Mouse (Mus musculus): ENCODE results near the gene Slc17a5. TPM values are rescaled to one million over a fixed set of nuclear protein-coding genes. Genes with fewer than 3 reads are reported as not detected.

The Slc17a5 gene
- 10.0 and 10.4 TPM in 2 replicates for polyA plus RNA-seq (2016; fragmentation: Nextera tagmentation; extraction: Ambion mirVana)

- peak; percentile 98 for DNase-seq (ENCODE audit: low spot score)
- peaks cover 13% of the 10 kb centered on the region for H3K4me1 ChIP-seq (replicated peaks)
- peaks cover 12% of the 10 kb centered on the region; the same call in 1 of the 2 replicates for H3K36me3 ChIP-seq
- peak within 1 kb of the TSS; percentile 91 for H3K27ac ChIP-seq
- no peaks in the 10 kb centered on the region for H3K9me3 ChIP-seq
- under 1% methylated on average over 27 of the region's 27 CpGs for WGBS
- no peaks in the 10 kb centered on the region; the same call in 1 of the 2 replicates for H3K27me3 ChIP-seq (ENCODE audit: insufficient read depth, poor library complexity, severe bottlenecking)
- peak within 1 kb of the TSS; percentile 82 for H3K4me3 ChIP-seq
These were observed at the start of gene Slc17a5 for GRCm38 (mm10) chr9:78587914-78588313. Gene Slc17a5 (minus strand): TSS chr9:78588041.

DNA sequence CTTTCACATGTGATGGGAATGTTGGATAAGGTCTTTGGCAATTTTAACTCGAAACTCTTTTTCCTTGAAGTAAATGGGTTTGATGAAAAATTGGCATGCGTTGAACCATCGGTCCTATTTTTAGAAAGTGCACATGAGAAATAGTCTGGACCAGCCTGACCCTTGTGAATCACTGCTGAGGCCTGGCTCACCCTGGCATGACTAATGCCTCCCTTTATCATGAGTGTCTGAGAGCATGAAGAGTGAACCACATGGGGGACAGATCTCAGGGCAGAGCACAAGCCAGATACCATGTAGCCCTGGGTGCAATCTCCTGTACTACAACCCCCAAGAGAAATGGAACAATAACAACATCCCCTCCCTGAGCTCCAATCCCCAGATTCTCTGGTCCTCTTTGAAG, 46.1 kb upstream of the Slc17a5 start:
- WGBS: 98% methylated on average over 3 of the region's 3 CpGs
- H3K27me3 ChIP-seq (ENCODE audit: insufficient read depth, poor library complexity, severe bottlenecking): no peaks in the 10 kb centered on the region
- H3K27ac ChIP-seq: no peak overlapping the region
- no peak overlapping the region for H3K4me3 ChIP-seq
- H3K9me3 ChIP-seq: no peaks in the 10 kb centered on the region
- 0 out of 2 replicates have a peak, but pooled peaks cover 1% of the 10 kb centered on the region for H3K4me1 ChIP-seq (replicated peaks)
- no peaks in the 10 kb centered on the region for H3K36me3 ChIP-seq
- no peak for DNase-seq (ENCODE audit: low spot score)

DNA sequence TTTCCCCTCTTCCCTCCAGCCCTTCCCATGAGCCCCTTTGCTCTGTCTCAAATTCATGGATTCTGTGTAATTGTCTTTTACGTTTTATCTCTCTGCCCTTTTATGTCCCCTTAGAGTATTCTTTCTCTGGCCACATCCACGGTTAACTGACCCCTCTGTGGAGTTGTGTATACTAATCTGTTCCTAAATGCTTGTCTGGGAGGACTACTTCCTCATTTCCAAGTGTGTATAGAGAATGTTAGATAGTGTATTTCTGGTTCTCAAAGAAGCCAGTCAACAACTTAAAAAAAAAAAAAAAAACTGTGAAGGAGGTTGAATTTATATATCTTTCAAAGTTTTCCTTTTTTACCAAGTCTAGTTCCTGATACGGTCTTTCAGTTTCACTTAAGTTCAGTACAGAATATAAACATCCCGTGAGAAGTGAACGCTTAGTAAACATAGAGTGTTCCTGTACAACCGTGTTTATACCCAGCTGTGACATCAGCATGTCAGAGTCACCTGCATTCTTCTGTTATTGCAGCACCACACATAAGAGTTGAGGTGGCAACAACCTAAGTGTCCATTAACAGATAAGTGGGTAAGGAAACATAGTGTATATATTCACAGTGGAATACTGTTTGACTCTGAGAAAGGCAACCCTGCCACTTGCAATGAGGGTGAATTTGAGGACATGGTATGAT, 44.1 kb upstream of the Slc17a5 start:
- DNase-seq (ENCODE audit: low spot score): no peak
- Histone ChIP-seq H3K36me3 (no peaks in the 10 kb centered on the region), H3K4me3 (no peak overlapping the region), H3K27ac (no peak overlapping the region), H3K27me3 (ENCODE audit: insufficient read depth, poor library complexity, severe bottlenecking) (no peaks in the 10 kb centered on the region), H3K9me3 (no peaks in the 10 kb centered on the region), H3K4me1 (replicated peaks) (no peaks in the 10 kb centered on the region)
- 89% methylated on average over 6 of the region's 6 CpGs for WGBS

- Histone ChIP-seq H3K4me3 (no peak overlapping the region), H3K27ac (no peak overlapping the region), H3K27me3 (ENCODE audit: insufficient read depth, poor library complexity, severe bottlenecking) (no peaks in the 10 kb centered on the region), H3K4me1 (replicated peaks) (no peaks in the 10 kb centered on the region), H3K9me3 (no peaks in the 10 kb centered on the region), H3K36me3 (no peaks in the 10 kb centered on the region)
- DNase-seq (ENCODE audit: low spot score): no peak
- WGBS: 59% methylated on average over 6 of the region's 6 CpGs
These were observed 42.1 kb upstream of the Slc17a5 start for GRCm38 (mm10) chr9:78629991-78630390.

GRCm38 (mm10) chr9:78623301-78623747, 35.5 kb upstream of the Slc17a5 start:
- Histone ChIP-seq H3K4me1 (replicated peaks) (no peaks in the 10 kb centered on the region), H3K9me3 (no peaks in the 10 kb centered on the region), H3K27ac (no peak overlapping the region), H3K4me3 (no peak overlapping the region), H3K27me3 (ENCODE audit: insufficient read depth, poor library complexity, severe bottlenecking) (no peaks in the 10 kb centered on the region), H3K36me3 (no peaks in the 10 kb centered on the region)
- 83% methylated on average over 10 of the region's 10 CpGs for WGBS
- DNase-seq (ENCODE audit: low spot score): no peak

DNA sequence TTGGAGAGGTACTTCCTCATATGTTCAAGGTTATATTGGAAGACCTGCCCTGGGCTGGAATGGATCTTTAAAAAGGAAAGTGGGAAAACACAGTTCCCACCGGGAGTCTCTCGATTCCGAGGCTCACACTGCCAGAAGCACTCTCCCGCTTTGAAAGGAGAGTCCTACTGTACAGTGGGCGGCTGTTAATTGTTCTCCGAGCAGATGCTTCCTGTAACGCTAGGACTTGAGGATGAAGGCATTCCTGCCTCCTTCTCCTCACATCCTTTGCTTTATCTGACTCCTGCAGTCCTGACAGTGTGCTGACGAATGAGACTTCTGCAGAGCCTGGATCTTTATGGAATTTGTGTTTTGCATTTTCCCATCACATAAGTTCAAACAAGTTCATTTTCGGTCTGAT, 31.4 kb upstream of the Slc17a5 start:
- H3K27me3 ChIP-seq (ENCODE audit: insufficient read depth, poor library complexity, severe bottlenecking): peaks cover 15% of the 10 kb centered on the region
- 89% methylated on average over 9 of the region's 9 CpGs for WGBS
- H3K4me1 ChIP-seq (replicated peaks): peaks cover 16% of the 10 kb centered on the region; the same call in 1 of the 2 replicates
- no peak for DNase-seq (ENCODE audit: low spot score)
- H3K4me3 ChIP-seq: no peak overlapping the region
- H3K36me3 ChIP-seq: no peaks in the 10 kb centered on the region
- no peak overlapping the region for H3K27ac ChIP-seq
- H3K9me3 ChIP-seq: no peaks in the 10 kb centered on the region

GRCm38 (mm10) chr9:78615401-78616021, 27.7 kb upstream of the Slc17a5 start, which contains the start of gene Cd109:
Gene Cd109 (plus strand): TSS chr9:78615546.
- Histone ChIP-seq H3K27ac (peak within 1 kb of the TSS; percentile 88), H3K27me3 (ENCODE audit: insufficient read depth, poor library complexity, severe bottlenecking) (peaks cover 18% of the 10 kb centered on the region)
- under 1% methylated on average over 43 of the region's 43 CpGs for WGBS

GRCm38 (mm10) chr9:78614201-78614600, 26.4 kb upstream of the Slc17a5 start:
- no peak overlapping the region for H3K27ac ChIP-seq
- WGBS: 67% methylated on average over 6 of the region's 6 CpGs
- H3K27me3 ChIP-seq (ENCODE audit: insufficient read depth, poor library complexity, severe bottlenecking): peaks cover 18% of the 10 kb centered on the region
- no peaks in the 10 kb centered on the region for H3K36me3 ChIP-seq
- DNase-seq (ENCODE audit: low spot score): no peak
- no peak overlapping the region for H3K4me3 ChIP-seq
- H3K4me1 ChIP-seq (replicated peaks): peaks cover 16% of the 10 kb centered on the region; the same call in 1 of the 2 replicates
- no peaks in the 10 kb centered on the region for H3K9me3 ChIP-seq

More at GRCm38 (mm10) chr9:78615401-78616021, 27.7 kb upstream of the Slc17a5 start, which contains the start of gene Cd109:
- H3K4me1 ChIP-seq (replicated peaks): peaks cover 16% of the 10 kb centered on the region; the same call in 1 of the 2 replicates
- DNase-seq (ENCODE audit: low spot score): peak; percentile 81
- H3K9me3 ChIP-seq: no peaks in the 10 kb centered on the region
- no peaks in the 10 kb centered on the region for H3K36me3 ChIP-seq
- peak within 1 kb of the TSS; percentile 65 for H3K4me3 ChIP-seq

DNA sequence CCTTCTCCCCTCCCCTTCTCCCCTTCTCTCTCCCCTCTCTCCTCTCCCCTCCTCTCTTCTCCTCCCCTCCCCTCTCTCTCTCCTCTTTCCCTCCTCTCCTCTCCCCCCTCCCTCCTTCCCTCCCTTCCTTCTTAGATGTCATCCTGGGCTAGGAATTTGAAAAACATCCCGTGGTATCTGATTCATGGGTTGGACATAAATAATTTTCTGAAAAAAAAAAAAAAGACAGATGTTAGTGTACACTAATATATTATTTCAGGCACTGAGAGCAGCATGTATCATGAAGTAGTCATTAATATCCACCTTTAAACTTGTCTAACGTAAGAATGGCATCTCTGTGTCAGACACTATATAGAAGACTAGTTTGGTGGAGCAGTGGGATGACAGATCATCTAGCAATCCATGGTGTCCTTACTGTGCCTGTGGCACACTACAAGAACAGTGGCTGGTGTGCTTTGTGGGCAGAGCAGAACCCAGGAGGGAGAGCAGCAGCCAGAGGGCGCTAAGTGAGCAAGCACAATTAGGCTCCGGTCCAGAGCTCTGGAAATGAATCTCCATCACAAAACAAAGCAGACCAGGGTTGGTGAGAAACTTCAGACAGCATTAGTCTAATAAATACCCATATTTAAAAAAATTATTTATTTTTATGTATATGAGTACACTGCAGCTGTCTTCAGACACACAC, 13.3 kb upstream of the Slc17a5 start:
- Histone ChIP-seq H3K36me3 (no peaks in the 10 kb centered on the region), H3K4me3 (no peak overlapping the region), H3K27me3 (ENCODE audit: insufficient read depth, poor library complexity, severe bottlenecking) (no peaks in the 10 kb centered on the region), H3K4me1 (replicated peaks) (no peaks in the 10 kb centered on the region), H3K27ac (no peak overlapping the region), H3K9me3 (no peaks in the 10 kb centered on the region)
- peak; percentile 12 for DNase-seq (ENCODE audit: low spot score)
- WGBS: 65% methylated on average over 4 of the region's 4 CpGs

GRCm38 (mm10) chr9:78599927-78600326, 12.1 kb upstream of the Slc17a5 start:
- H3K4me3 ChIP-seq: no peak overlapping the region
- no peaks in the 10 kb centered on the region for H3K36me3 ChIP-seq
- no peaks in the 10 kb centered on the region for H3K9me3 ChIP-seq
- H3K4me1 ChIP-seq (replicated peaks): no peaks in the 10 kb centered on the region
- no peak overlapping the region for H3K27ac ChIP-seq
- H3K27me3 ChIP-seq (ENCODE audit: insufficient read depth, poor library complexity, severe bottlenecking): no peaks in the 10 kb centered on the region
- WGBS: 83% methylated on average over 5 of the region's 5 CpGs
- DNase-seq (ENCODE audit: low spot score): no peak

DNA sequence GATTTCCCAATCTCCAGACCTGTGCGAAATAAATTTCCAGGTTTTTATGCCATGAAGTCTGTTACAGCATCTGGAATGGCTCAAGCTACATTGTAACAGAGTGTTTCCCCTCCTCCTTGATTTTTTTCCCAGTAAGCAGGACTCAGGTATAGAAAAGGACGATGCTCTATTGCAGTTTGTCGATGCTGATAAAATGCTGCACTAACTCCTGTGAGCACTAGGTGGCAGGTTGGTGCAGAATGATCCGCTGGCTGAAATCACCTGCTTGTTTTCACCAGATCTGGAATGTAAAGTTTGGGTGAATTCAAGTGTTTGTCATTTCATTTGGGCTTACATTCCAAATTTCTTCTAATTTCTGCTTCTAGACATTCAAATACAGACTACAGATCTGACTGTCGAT, 9.0 kb upstream of the Slc17a5 start:
- Histone ChIP-seq H3K27me3 (ENCODE audit: insufficient read depth, poor library complexity, severe bottlenecking) (no peaks in the 10 kb centered on the region), H3K9me3 (no peaks in the 10 kb centered on the region), H3K4me3 (no peak overlapping the region), H3K36me3 (no peaks in the 10 kb centered on the region), H3K4me1 (replicated peaks) (no peaks in the 10 kb centered on the region), H3K27ac (no peak overlapping the region)
- peak; percentile 30 for DNase-seq (ENCODE audit: low spot score)
- WGBS: 7% methylated on average over 5 of the region's 5 CpGs

DNA sequence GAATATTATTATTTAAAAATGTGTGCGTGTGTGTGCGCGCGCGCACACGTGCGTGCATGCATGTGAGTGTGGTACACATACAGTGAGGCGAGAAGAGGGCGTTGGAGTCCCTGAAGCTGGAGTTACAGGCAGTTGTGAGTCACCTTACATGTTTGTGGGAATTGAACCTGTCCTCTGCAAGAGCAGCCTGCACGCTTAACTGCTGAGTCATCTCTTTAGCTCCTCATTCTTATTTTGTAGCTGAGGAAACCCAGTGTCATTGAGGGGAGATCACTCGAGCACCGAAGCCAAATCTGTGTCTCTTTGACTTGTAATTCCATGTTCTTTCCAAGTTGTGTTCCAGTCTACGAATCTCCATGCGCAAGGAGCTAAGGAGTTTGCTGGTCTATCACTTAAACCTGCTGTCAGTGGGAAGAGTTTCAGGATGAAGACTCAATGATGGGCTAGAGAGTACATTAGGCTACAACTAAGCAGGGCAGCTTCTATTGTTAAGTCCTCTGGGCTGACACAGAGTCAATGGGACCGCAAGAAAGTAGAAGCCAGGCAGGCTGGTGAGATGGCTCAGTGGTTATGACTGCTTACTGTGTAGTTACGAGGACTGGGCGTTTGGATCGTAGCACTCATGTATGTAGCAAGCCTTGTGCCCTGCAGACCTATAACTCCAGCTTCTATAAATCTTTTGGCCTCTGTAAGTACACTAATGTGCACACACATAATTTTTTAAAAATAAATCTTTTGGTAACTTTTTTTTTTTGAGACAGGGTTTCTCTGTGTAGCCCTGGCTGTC, 8.1 kb upstream of the Slc17a5 start:
- no peaks in the 10 kb centered on the region for H3K36me3 ChIP-seq
- H3K4me1 ChIP-seq (replicated peaks): no peaks in the 10 kb centered on the region
- no peak for DNase-seq (ENCODE audit: low spot score)
- no peak overlapping the region for H3K4me3 ChIP-seq
- 90% methylated on average over 18 of the region's 18 CpGs for WGBS
- no peaks in the 10 kb centered on the region for H3K27me3 ChIP-seq (ENCODE audit: insufficient read depth, poor library complexity, severe bottlenecking)
- H3K9me3 ChIP-seq: no peaks in the 10 kb centered on the region
- H3K27ac ChIP-seq: no peak overlapping the region
